Mouse (Mus musculus) heart, adult 2 months (tissue): ENCODE results near the gene Ndfip2.

ENCODE experiments used
- CTCF ChIP-seq: fragments of 200-600 bp; IDR thresholded peaks from 2 replicates; pipeline ENCODE4 v1.8.1; 2022; ENCODE audit warnings: antibody characterized with exemption, mild to moderate bottlenecking, moderate library complexity
- POLR2A ChIP-seq: fragments of 200-500 bp; IDR thresholded peaks from 2 replicates; pipeline ENCODE4 v1.6.1; 2011; ENCODE audit warnings: mild to moderate bottlenecking, low read depth, low read length, control low read depth; ENCODE audit not compliant: insufficient read depth

- TF ChIP-seq POLR2A (no peak), CTCF (no peak)
These were observed 29.6 kb downstream of the Ndfip2 start for GRCm38 (mm10) chr14:105287972-105288371.
